Mouse (Mus musculus): ENCODE results near the gene A630001G21Rik. TPM values are rescaled to one million over a fixed set of nuclear protein-coding genes. Genes with fewer than 3 reads are reported as not detected.

The A630001G21Rik gene
- polyA plus RNA-seq, 1 experiment from 2014 or later, result 0.94 TPM

- no peak overlapping the region for H3K27ac ChIP-seq (ENCODE audit: low read depth, low read length)
- H3K9ac ChIP-seq (ENCODE audit: low read length), result no peak overlapping the region; the same call in 1 of the 2 replicates
- DNase-seq (ENCODE audit: low spot score), result peak; percentile 54
These were observed 41.9 kb downstream of the A630001G21Rik start for GRCm38 (mm10) chr1:85736355-85737184.

GRCm38 (mm10) chr1:85735463-85736123, 42.9 kb downstream of the A630001G21Rik start:
- WGBS, result 79% methylated on average over 13 of the region's 13 CpGs
- Histone ChIP-seq H3K9ac (ENCODE audit: low read length) (no peak overlapping the region), H3K4me1 (ENCODE audit: control insufficient read depth, insufficient read depth, low read length) (no peaks in the 10 kb centered on the region), H3K4me3 (ENCODE audit: low read depth, low read length) (no peak overlapping the region), H3K36me3 (ENCODE audit: control insufficient read depth, insufficient read depth, low read length) (no peaks in the 10 kb centered on the region), H3K27ac (ENCODE audit: low read depth, low read length) (no peak overlapping the region), H3K4me2 (ENCODE audit: low read depth) (no peak overlapping the region), H3K9me3 (ENCODE audit: control insufficient read depth, low read length) (no peaks in the 10 kb centered on the region), H3K27me3 (ENCODE audit: control insufficient read depth, insufficient read depth, low read length) (no peaks in the 10 kb centered on the region)
- no peak for DNase-seq (ENCODE audit: low spot score)
- no peak for ATAC-seq (ENCODE audit: insufficient read depth, low FRiP score, low TSS enrichment)

More at GRCm38 (mm10) chr1:85736355-85737184, 41.9 kb downstream of the A630001G21Rik start:
- H3K36me3 ChIP-seq (ENCODE audit: control insufficient read depth, insufficient read depth, low read length), result no peaks in the 10 kb centered on the region
- no peaks in the 10 kb centered on the region for H3K4me1 ChIP-seq (ENCODE audit: control insufficient read depth, insufficient read depth, low read length)
- WGBS, result 40% methylated on average over 18 of the region's 18 CpGs
- ATAC-seq (ENCODE audit: insufficient read depth, low FRiP score, low TSS enrichment), result peak; percentile 51; the same call in 1 of the 2 replicates
- no peaks in the 10 kb centered on the region for H3K9me3 ChIP-seq (ENCODE audit: control insufficient read depth, low read length)
- H3K4me3 ChIP-seq (ENCODE audit: low read depth, low read length), result no peak overlapping the region
- H3K27me3 ChIP-seq (ENCODE audit: control insufficient read depth, insufficient read depth, low read length), result no peaks in the 10 kb centered on the region
- H3K4me2 ChIP-seq (ENCODE audit: low read depth), result peak overlapping the region; percentile 30

DNA sequence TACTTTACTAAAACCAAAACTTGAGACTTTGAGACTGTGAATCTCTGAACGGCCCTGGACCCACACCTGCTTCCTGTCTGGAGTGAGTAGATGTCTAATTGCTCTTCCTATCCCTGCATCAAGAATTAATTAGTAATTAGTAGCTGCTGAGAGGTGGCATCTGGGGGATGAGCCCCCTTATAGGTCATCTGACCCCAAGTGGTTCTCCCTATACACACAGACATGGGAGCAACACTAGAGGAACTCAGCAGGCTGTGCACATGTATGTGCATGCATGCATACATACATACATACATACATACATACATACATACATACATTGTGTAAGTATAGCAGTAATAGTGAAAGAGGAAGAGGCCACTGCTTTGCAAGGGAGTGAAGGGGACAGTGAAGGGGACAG, 43.9 kb downstream of the A630001G21Rik start:
- Histone ChIP-seq H3K36me3 (ENCODE audit: control insufficient read depth, insufficient read depth, low read length) (no peaks in the 10 kb centered on the region), H3K4me1 (ENCODE audit: control insufficient read depth, insufficient read depth, low read length) (no peaks in the 10 kb centered on the region), H3K27ac (ENCODE audit: low read depth, low read length) (no peak overlapping the region), H3K27me3 (ENCODE audit: control insufficient read depth, insufficient read depth, low read length) (no peaks in the 10 kb centered on the region), H3K4me2 (ENCODE audit: low read depth) (no peak overlapping the region), H3K9me3 (ENCODE audit: control insufficient read depth, low read length) (no peaks in the 10 kb centered on the region), H3K4me3 (ENCODE audit: low read depth, low read length) (no peak overlapping the region), H3K9ac (ENCODE audit: low read length) (no peak overlapping the region)
- DNase-seq (ENCODE audit: low spot score) (no peak), ATAC-seq (ENCODE audit: insufficient read depth, low FRiP score, low TSS enrichment) (no peak)
- 81% methylated on average over 1 of the region's 1 CpGs for WGBS

- H3K4me3 ChIP-seq (ENCODE audit: low read depth, low read length), result no peak overlapping the region
- H3K27ac ChIP-seq (ENCODE audit: low read depth, low read length), result no peak overlapping the region
- no peaks in the 10 kb centered on the region for H3K9me3 ChIP-seq (ENCODE audit: control insufficient read depth, low read length)
- WGBS, result 78% methylated on average over 3 of the region's 3 CpGs
- no peak overlapping the region for H3K4me2 ChIP-seq (ENCODE audit: low read depth)
- H3K9ac ChIP-seq (ENCODE audit: low read length), result no peak overlapping the region
- ATAC-seq (ENCODE audit: insufficient read depth, low FRiP score, low TSS enrichment), result no peak
- no peaks in the 10 kb centered on the region for H3K27me3 ChIP-seq (ENCODE audit: control insufficient read depth, insufficient read depth, low read length)
- H3K36me3 ChIP-seq (ENCODE audit: control insufficient read depth, insufficient read depth, low read length), result no peaks in the 10 kb centered on the region
- no peaks in the 10 kb centered on the region for H3K4me1 ChIP-seq (ENCODE audit: control insufficient read depth, insufficient read depth, low read length)
- DNase-seq (ENCODE audit: low spot score), result no peak
These were observed 45.9 kb downstream of the A630001G21Rik start for GRCm38 (mm10) chr1:85732581-85732980.

DNA sequence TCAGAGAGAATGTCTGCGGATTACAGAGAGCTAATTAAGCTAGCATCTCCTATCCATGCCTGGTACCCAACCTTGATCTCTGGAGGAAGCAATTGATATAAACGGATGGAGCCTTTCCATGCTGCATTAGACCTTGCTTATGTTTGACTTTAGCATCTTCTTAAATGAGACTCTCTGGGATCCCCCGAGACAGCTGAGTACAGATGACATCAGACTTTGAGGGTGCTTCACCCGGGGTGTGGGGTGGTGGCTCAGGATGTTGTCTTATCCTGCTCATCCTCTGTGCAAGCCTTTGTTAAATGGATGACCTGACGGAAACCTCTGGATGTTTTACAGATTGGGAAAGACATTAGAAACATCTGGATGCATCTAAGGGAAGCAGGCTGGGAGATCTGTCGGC, 48.0 kb downstream of the A630001G21Rik start:
- Histone ChIP-seq H3K27me3 (ENCODE audit: control insufficient read depth, insufficient read depth, low read length) (no peaks in the 10 kb centered on the region), H3K4me3 (ENCODE audit: low read depth, low read length) (no peak overlapping the region), H3K4me2 (ENCODE audit: low read depth) (no peak overlapping the region), H3K27ac (ENCODE audit: low read depth, low read length) (no peak overlapping the region), H3K9me3 (ENCODE audit: control insufficient read depth, low read length) (no peaks in the 10 kb centered on the region), H3K36me3 (ENCODE audit: control insufficient read depth, insufficient read depth, low read length) (no peaks in the 10 kb centered on the region), H3K4me1 (ENCODE audit: control insufficient read depth, insufficient read depth, low read length) (no peaks in the 10 kb centered on the region), H3K9ac (ENCODE audit: low read length) (no peak overlapping the region)
- ATAC-seq (ENCODE audit: insufficient read depth, low FRiP score, low TSS enrichment), result no peak
- no peak for DNase-seq (ENCODE audit: low spot score)
- WGBS, result 84% methylated on average over 6 of the region's 6 CpGs

DNA sequence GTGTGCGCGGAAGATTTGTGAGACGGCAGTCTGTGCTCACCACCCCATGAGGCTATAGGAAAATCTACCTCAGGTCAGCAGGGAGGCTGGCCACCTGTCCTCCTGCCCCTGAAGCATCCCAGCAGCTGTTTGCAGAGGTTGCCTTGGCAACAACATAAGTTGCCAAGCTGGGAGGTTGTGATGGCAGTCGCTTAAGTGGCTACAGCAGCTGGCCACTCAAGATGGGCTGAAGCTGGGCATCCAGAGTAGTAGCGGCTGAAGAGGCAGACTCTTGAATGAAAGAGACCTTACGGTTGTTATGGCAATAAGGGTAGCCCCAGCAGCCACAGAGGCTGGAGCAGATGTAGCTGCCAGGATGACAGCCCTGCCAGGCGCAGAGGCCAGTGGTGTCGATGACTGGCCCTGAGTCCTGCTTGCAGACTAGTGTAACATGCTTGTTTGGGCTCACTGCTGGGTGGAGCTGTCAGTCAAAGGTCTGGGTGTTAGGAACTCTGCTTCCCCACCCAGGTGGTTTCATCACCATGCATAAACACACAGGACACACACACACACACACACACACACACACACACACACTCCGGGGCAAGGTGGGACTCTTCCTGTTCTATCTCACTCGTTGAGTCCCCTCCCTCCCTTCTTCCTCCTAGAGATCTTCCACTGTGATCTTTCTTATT, 58.1 kb downstream of the A630001G21Rik start:
- DNase-seq (ENCODE audit: low spot score), result peak; percentile 47
- peaks cover 3% of the 10 kb centered on the region; the same call in 1 of the 2 replicates for H3K4me1 ChIP-seq (ENCODE audit: control insufficient read depth, insufficient read depth, low read length)
- no peak overlapping the region for H3K4me3 ChIP-seq (ENCODE audit: low read depth, low read length)
- no peak overlapping the region for H3K4me2 ChIP-seq (ENCODE audit: low read depth)
- 73% methylated on average over 10 of the region's 10 CpGs for WGBS
- H3K36me3 ChIP-seq (ENCODE audit: control insufficient read depth, insufficient read depth, low read length), result no peaks in the 10 kb centered on the region
- H3K9ac ChIP-seq (ENCODE audit: low read length), result no peak overlapping the region
- no peaks in the 10 kb centered on the region for H3K9me3 ChIP-seq (ENCODE audit: control insufficient read depth, low read length)
- H3K27me3 ChIP-seq (ENCODE audit: control insufficient read depth, insufficient read depth, low read length), result no peaks in the 10 kb centered on the region
- no peak for ATAC-seq (ENCODE audit: insufficient read depth, low FRiP score, low TSS enrichment)
- no peak overlapping the region for H3K27ac ChIP-seq (ENCODE audit: low read depth, low read length)

GRCm38 (mm10) chr1:85719049-85719448, 59.4 kb downstream of the A630001G21Rik start:
- Histone ChIP-seq H3K9me3 (ENCODE audit: control insufficient read depth, low read length) (no peaks in the 10 kb centered on the region), H3K9ac (ENCODE audit: low read length) (no peak overlapping the region), H3K4me1 (ENCODE audit: control insufficient read depth, insufficient read depth, low read length) (peaks cover 3% of the 10 kb centered on the region; the same call in 1 of the 2 replicates), H3K36me3 (ENCODE audit: control insufficient read depth, insufficient read depth, low read length) (no peaks in the 10 kb centered on the region), H3K4me2 (ENCODE audit: low read depth) (no peak overlapping the region), H3K27me3 (ENCODE audit: control insufficient read depth, insufficient read depth, low read length) (no peaks in the 10 kb centered on the region), H3K4me3 (ENCODE audit: low read depth, low read length) (no peak overlapping the region), H3K27ac (ENCODE audit: low read depth, low read length) (no peak overlapping the region)
- DNase-seq (ENCODE audit: low spot score) (no peak), ATAC-seq (ENCODE audit: insufficient read depth, low FRiP score, low TSS enrichment) (no peak)
- WGBS, result 78% methylated on average over 4 of the region's 4 CpGs

DNA sequence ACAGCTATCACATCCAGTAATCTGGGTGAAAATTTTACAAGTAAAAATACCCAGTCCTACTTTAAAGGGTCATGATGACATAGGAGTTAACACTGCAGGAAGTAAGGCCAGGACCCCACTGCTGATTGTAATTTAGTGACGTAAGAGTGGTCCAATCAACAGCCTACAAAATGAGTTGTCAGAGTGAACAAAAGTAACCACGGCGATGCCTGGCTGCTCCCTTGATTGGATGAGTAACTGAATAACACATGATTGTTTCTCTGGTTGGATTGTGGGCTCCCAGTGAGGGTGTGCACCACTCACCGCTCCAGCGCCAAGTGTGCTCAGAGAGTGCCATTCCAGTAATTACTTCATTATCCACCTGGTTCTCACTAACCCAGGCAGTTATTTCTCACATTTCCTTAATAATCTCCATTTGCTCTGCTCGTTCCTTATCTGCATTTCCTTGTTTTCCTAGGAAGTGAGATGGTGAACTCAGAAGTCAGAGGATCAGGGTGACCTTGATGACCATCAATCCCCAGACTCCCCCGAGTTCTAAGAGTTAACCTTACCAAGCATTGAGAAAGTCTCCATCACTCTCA, 61.9 kb downstream of the A630001G21Rik start:
- H3K9me3 ChIP-seq (ENCODE audit: control insufficient read depth, low read length), result no peaks in the 10 kb centered on the region
- peaks cover 3% of the 10 kb centered on the region; the same call in 1 of the 2 replicates for H3K4me1 ChIP-seq (ENCODE audit: control insufficient read depth, insufficient read depth, low read length)
- no peak overlapping the region for H3K4me3 ChIP-seq (ENCODE audit: low read depth, low read length)
- no peak overlapping the region for H3K9ac ChIP-seq (ENCODE audit: low read length)
- H3K27me3 ChIP-seq (ENCODE audit: control insufficient read depth, insufficient read depth, low read length), result no peaks in the 10 kb centered on the region
- peak; percentile 34 for DNase-seq (ENCODE audit: low spot score)
- 59% methylated on average over 7 of the region's 7 CpGs for WGBS
- 0 out of 2 replicates have a peak, but pooled peaks have one; percentile 16 for ATAC-seq (ENCODE audit: insufficient read depth, low FRiP score, low TSS enrichment)
- no peaks in the 10 kb centered on the region for H3K36me3 ChIP-seq (ENCODE audit: control insufficient read depth, insufficient read depth, low read length)
- no peak overlapping the region for H3K4me2 ChIP-seq (ENCODE audit: low read depth)
- H3K27ac ChIP-seq (ENCODE audit: low read depth, low read length), result no peak overlapping the region

All from neural tube, embryonic 11.5 days (tissue).